Mouse (Mus musculus) adrenal gland, postnatal 4 days (tissue): ENCODE results near the gene Nek5. TPM values are rescaled to one million over a fixed set of nuclear protein-coding genes. Genes with fewer than 3 reads are reported as not detected.

Experiments used
- DNase-seq, 2 experiments: peaks; one replicate each; pipeline ENCODE4 v3.0.0; 2021 to 2022; ENCODE audit warnings: low spot score in 2 of 2, mixed read lengths in 2 of 2
- total RNA-seq, 2 experiments: library from RNA; stranded (reverse); gene quantifications; 2 replicates each; pipeline ENCODE4 v1.2.3; 2021

The Nek5 gene
- total RNA-seq, 2 experiments from 2014 or later: 3.1 to 3.3 TPM

DNA sequence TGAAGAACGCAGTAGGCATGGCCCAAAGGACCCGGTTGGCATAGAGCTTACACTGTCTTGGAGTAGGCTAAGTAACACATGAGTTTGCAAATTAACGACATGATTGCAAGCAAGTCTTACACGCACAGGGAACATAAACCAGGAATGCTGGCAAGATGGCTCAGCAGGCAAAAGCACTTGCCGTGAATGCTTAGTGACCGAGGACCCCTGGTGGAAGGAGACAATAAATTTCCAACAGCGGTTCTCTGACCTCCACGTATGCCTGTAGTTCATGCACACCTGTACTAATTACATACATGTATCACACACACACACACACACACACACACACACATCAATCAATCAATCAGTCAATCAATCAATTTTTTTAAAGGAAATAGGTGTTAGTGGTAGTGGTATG lies 33.3 kb downstream of the Nek5 start:
- DNase-seq: no peak

DNA sequence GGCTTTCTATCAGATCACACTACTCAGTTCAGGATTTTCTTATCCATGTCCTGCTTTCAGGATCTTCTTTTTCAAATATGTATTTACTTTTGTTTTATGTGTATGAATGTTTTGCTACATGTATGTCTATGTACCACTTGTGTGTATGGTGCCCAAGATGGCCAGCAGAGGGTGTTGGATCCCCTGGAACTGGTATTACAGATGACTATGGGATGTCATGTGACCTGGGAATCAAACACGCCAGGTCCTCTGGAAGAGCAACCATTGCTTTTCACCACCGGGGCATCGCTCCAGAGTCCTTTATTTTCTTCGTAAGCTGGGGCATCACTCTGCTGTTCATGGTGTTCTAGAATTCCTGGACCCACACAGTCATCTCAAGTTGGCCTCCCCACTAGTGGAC lies 35.6 kb downstream of the Nek5 start:
- DNase-seq: no peak

DNA sequence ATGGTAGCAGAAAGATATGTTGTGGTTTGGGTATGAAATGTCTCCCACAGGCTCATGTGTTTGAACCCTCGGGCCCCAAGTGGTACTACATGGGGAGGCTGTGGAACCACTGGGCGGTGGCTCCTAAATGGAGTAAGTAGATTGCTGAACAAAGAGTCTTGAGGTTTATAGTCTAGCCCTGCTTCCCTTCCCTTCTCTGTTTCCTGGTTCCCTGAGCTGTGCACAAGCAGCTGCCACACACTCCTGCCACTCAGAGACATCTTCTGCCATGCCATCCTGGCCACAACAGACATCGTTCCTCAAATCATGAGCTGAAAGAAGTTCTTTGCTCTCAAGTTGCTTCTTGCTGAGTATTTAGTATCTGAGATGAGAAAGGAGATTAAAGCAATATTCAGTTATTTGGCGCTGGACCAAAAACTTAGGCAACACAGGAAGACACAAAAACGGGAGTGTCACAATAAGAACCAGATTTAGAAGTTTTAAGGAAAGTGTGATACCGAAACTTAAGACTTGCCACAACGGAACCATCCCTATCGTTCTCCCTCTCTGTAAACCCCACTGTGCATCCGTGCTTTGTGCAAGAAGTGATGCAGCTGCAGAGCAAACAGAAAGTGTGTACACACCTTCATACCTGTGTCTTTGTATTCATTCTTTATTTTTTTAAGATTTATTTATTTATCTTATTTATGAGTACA lies 45.4 kb downstream of the Nek5 start:
- DNase-seq: no peak

DNA sequence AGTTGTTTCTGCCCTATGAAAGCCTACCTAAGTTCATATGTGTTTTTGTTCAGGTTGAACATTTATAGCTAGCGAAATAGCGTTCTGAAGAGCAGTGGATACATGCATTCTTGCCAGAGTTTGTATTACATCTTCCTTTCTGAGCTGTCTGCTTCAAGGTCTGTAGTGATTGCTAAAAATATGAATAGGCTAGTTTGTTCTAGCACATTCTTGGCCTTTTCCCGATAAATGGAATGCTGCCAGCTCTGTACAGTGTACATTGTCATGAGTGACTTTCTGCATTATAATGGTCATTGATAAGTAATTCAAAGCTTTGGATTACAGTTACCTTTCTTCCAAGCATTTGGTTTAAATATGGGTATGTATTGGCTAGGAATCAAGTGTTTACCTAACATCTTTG lies 63.7 kb downstream of the Nek5 start:
- DNase-seq: no peak

DNA sequence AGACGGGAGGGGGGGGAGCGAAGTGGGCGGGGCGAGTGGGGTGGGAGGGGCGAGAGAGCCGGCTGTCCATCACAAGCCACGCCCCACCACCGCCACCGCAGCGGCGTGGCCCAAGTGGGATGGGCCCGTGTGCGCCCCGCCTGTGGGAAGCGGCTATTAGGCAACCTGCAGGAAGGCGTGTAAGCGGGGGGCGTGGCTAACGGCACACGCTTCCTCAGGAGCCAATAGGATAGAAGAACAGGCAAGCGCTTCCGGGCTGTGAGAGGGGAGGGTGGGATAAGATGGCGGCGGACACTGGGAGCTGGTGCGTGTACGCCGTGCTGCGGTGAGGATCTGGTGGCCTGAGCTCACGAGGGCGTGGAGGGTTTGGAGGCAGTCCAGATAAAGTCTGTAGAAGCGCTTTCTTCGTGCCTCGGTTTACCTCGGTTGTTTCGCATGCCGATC lies 64.4 kb downstream of the Nek5 start, which contains the start of gene Alg11:
Alg11 (plus strand) TSS at position 276 of the 444 bp plus-strand sequence.
- DNase-seq: peak; percentile 82 to 89

DNA sequence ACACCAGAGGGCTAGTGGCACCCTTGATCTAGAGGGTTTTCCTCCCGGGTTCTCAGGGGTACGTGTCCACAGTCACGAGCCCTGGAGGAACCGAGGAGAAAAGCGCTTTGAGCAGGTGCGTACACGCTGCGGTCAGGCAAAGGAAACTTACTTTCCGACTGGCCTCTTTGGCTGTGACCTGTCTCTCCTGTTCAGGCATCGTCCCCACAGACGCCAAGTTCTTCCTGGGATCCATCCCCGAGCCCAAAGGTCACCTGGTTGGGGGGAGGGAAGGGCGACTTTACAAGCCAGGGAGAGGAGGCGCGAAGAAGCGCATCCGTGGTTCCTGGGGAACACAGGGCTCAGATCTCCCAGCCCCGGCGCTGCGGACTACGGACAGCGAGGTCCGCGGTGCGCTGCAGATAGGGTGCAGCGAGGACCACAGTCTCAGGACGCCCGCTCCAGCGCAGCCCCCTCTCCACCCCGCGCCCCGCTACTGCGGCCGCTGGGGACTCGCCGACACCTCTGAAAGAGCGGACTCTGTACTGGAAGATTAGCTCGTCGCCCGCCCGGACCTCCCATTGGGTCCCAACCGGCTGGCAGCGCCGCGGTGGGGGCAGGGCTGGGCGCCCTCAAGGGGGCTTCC lies 64.9 kb downstream of the Nek5 start, which contains the start of gene Atp7b:
Atp7b (minus strand) TSS at position 485 of the 625 bp plus-strand sequence.
- DNase-seq: peak; percentile 6 to 8

DNA sequence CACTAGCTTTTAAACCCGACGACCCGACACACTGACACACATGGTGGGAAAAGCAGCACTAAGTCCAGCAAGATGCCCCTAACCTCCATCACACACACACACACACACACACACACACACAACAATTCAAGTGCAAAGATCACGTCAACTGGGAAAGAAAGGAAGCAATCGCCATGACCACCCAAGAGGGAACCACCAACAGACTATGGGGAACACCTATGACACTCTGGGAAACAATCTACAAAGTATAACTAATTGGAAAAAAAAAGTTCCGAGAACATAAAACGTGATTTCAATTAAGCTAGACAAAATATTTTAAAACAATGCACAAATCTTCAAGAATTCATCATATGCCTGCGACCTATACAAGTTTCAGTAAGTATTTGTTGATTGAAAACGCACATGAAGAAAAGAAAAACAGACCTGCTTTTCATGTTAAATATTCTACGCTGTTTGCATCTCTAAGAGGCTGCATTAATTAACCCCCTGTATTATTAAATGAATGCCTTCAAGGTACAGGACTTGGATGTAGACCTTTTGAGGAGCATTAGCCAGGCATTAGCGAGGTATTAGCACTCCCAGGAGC lies 65.6 kb downstream of the Nek5 start:
- DNase-seq: no peak

DNA sequence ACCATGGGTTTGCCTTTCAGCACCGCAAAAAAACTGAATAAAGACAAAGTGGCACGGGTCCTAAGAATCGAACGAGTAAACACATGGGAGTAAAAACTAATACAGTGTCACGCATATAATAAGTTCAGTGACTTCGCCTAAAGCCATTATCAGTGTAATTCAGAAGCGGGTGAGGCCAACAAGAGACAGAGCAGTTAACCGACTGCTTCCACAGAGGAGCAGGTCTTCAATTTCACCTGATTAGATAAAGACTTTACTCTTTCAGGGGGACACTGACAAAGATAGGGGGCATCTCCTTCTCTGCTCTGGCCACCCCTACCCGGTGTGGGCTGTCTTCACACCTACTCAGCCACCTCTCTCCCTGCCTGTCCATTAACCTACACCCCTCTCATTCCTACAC lies 66.5 kb downstream of the Nek5 start:
- DNase-seq: no peak

DNA sequence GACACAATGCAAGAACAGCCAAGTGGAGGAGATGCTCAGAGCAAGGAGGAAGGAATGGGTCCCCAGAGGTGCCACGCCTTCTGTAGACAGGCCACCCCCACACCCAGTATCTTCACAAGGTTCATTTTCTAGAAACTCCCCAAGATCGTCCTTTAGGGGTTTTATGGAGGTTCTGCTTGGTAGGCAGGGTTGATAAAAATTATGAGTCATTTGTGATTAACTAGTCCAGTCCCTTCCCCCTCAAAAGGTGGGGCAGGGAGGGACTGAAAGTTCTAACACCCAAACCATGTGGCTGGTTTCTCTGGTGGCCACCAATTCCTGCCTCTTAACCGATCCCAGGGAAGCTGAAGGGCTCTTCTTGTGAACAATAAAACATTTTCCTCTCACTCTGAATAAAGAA lies 68.0 kb downstream of the Nek5 start:
- DNase-seq: no peak

DNA sequence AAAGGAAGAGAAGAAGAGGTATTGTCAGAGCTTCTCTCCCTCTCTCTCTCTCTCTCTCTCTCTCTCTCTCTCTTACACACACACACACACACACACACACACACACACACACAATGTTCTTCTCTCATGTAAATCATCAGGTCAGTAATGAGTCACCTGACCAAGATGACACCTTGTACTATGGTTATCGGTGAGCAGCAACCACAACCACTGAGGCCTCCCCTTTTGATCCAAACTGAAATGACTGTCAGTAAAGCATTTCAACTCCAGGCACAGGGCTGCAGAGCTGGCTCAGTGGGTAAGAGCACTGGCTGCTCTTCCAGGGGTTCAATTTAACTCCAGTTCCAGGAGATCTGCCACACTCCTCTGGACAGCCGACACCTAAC lies 69.4 kb downstream of the Nek5 start:
- no peak for DNase-seq

DNA sequence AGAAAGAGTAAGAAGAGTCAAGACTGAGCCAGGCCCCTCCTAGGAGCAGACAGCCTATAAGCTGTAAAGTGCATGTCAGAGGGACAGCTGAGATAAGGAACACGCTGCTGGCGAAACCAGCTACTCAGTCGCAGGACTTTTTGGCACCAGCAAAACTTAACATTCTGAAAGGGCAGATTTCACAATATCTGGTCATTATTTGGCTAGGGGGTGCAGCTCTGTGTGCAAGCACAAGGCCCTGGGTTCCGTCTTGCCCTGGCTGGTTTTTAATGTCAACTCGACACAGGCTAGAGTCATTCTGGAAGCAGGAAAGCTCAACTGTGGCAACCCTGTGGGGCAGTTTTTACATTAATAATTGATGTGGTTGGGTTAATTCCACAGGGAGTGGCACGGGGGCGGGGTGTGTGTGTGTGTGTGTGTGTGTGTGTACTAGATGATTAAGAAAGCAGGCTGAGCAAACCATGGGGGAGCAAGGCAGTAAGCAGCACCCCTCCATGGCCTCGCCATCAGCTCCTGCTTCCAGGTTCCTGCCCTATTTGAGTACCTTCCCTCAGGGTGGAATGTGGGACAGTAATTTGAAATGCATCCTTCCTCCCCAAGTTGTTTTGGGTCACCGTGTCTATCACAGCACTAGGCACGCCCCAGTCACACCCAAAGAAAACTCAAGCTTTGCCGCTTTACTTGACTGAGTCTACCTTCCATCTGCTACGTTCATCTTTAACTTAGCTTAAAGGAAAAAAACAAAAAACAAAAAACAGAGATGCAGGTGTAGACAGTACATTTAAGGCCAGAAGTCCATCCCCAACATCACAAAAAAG lies 70.0 kb downstream of the Nek5 start:
- DNase-seq: no peak

DNA sequence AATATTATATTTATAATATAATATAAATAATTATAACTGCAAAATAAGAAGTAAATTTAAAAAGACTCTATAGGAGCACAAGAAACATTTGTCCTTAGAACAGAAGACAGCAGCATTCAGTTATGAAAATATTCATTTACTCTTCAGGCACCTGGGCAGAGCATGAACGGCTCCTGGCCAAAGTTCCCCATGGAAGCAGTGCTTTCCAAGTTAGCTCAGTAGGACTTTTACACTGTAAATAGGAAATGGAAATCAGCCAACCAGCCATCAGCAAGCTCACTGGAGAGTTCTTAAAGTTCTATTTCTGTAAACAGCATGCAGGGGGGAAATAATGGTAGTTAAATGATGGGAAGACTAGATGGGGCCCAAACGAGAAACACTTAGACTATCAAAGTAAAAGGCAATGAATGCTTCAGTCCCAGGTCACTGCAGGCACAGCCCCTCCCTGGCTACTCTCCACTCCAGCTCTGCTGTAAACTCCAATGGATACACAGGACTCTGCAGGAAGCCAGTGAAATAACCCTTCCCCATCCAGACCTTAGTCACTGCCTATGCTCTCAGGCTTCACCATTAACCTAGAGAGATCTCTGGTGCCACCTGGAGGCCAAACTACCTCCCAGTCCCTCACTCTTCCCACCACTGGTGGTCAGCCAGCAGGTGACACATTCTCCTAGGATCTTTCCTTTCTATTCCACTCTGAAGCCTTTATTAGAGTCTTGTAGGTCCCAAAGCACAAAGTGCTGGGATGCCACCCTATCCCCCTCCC lies 77.0 kb downstream of the Nek5 start:
- DNase-seq: peak in 1 of 2 experiments; percentile 10

DNA sequence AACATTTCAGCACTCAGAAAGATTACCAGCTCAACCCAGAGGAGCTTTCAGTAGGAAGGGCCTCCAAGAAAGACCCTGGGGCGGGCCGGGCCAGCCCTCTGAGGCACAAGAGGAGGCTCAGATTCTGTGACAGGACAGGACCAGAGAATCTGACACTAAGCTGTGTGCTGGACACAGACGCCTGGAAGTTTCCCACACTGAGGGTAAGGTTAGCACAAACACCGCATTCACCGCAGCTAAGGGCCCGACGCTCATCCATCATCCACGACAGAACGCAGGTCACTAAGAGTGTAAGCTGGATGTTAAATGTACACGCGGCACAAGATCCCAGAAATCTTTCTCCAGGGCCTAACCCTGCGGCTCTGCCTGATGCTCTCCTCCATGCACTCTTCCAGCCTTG lies 81.1 kb downstream of the Nek5 start:
- no peak for DNase-seq

DNA sequence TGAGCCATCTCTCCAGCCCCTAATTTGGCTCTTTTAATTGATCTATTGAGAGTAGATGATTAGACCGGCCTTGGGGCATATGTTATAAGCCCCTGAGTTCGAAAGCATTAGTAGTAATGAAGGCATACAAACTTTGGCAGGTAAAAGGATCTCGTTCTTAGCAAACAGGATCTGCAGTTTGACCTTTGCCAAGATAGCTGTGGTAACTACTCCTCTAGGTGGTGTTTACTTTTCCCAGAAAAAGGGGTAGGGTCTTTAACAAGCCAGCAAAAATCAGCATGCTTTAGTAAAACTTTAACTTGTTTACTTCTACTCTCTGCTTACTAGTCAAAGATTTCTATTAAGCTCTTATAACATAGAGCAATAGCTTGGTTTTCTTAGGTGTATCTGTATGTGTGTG lies 82.3 kb downstream of the Nek5 start:
- DNase-seq: no peak

DNA sequence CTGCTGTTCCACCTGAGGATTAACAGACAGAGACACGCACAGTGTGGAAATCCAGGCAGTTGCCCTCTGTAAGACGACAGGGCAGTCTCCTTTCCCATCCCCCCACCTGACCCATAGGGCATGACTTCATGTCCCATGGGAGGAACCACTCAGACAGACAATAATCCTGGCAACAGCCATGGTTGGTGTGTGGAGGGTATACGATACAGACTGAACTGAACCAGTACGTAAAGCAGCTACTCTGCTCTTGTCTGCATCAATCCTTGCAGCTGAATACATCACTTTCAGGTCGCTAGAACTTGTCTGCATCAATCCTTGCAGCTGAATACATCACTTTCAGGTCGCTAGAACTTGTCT lies 84.7 kb downstream of the Nek5 start:
- DNase-seq: no peak

DNA sequence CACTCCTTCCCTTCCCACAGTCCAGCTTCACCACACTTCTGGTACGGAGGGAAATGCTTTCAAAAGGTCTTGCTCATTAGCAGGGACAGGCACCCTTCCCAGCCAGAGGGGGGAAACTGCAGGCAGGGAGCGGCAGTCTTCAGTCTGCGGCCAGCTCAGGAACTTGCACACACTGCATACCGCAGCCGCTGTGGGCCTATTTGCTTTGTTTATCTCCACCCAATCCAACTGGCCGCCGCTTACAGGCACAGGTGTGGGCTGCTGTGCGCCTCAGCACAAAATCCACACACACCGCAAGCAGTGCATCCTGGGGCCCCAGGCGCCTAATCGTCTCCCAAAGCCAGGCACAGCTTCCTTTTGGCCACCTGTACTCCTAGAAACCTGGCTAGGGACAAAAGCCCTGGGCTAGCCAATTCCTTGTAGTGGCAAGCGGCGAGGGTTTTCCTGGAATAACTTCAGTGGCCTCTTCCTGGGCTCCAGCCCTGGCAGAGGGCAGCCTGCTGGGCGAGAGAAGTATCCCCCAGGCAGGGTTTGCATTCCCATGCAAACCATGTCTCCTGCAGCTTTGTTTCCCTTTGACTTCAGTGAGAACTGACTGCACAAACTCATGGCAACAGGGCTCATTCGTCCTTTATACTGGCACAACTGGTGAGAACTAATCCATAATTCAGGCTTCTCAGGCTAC lies 85.2 kb downstream of the Nek5 start:
- no peak for DNase-seq

DNA sequence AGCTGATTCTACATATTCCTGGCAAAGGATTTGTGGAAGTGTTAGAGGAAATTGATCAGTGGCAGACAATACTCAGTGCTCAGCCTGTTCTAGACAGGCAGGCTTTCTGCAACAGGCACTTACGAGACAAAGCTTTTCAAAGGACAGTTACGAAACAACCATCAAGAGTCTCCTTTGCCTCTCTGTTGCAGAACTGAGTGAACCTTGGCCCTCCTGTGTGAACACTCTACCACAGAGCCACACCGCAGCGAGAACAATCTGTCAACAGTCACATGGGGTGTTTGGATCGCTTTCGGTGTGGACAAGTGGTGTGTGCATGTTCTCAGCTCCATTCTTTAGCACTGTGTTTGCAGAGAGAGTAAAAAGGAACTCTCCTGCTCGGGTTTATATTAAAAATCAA lies 87.8 kb downstream of the Nek5 start:
- DNase-seq: no peak

DNA sequence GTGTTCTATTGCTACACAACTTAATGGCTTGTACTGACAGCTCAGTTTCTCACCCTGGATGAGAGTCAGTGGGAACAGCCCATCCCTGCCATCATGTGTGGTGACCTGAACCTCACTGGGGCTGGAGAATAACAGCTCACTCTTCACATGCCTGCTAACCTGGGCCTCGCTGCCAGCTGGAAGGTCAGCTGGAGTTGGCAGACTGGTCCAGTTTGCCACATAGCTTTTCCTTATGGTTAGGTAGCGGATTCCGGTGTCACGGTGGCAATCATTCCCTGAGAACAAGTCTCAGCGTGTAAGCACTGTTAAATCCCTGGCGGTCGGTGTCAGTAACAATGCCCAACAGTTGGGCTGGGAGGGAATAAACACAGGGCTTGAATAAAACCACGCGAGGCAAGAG lies 88.7 kb downstream of the Nek5 start:
- DNase-seq: no peak

DNA sequence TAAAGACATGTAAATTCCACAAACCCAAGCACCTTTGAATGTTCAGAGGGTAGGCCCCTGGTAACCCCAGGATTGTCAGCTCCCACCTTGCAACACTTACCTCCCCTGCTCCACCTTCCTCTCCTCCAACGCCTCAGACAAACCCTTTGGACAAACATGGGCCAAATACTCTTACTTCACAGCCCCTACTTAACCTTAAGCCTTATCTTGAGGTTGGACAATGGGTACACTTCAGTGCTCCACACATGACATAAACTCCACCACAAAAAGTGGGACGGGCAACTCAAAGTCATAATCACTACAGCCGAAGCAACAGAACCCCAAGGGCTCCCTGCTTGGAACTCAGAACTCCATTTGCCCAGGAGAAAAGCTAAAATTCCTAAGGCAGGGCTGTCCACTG lies 93.9 kb downstream of the Nek5 start:
- no peak for DNase-seq

DNA sequence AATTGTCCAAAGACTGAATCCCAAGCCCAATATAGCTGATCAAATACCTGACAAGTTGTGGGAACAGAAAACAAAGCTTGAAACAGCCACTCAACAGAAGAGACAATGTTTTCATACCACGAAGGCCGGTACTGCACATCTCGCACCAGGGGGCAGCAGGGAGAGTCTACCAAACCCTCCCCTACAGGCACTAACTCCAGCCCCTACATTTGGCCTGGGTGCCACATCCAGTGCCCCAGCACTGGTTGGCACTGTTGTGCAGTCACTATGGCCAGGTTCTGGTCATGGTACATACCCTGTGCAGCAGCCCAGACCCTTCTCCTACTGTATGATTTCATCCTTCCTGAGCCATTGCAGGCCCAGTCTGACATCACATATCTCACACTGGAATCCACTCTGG lies 95.9 kb downstream of the Nek5 start:
- DNase-seq: no peak
